Mouse (Mus musculus): ENCODE results near the gene Rtkn2.

DNA sequence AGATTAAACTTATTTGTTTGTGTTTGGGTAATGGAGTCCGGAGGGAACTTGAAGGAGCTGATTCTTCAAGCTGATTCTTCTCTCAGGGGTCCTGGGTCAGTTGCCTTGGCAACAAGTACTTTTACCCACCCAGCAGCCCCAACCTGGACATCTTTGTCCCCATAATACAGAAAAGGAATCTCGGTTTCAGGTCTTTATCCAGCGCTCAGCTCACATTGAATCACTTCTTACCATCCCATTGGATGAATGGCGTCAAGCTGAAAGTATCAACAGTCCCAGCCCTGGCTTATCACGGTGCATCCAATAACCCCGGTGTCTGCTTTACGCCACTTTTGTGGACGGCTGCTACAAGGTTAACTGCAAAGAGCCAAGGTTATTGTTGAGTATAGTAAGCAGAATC, 89.1 kb downstream of the Rtkn2 start:
- no peak for TF ChIP-seq POLR2A (IDR thresholded peaks at IDR 0.05; ENCODE audit: insufficient read length, low read depth)
- no peak for TF ChIP-seq MAX (IDR thresholded peaks at IDR 0.05; ENCODE audit: low read depth)
- no peak for TF ChIP-seq E2F4 (IDR thresholded peaks at IDR 0.05; ENCODE audit: insufficient read depth)
- TF ChIP-seq TCF12 (IDR thresholded peaks at IDR 0.05; ENCODE audit: insufficient read depth, poor library complexity, severe bottlenecking) = no peak
- TF ChIP-seq POLR2AphosphoS2 (IDR thresholded peaks at IDR 0.05; ENCODE audit: insufficient read length, low read depth) = no peak
- TF ChIP-seq USF1 (IDR thresholded peaks at IDR 0.05; ENCODE audit: low read depth) = no peak
- TF ChIP-seq CEBPB (IDR thresholded peaks at IDR 0.05; ENCODE audit: insufficient read depth, poor library complexity, severe bottlenecking) = no peak
- no peak for TF ChIP-seq MYOG (IDR thresholded peaks at IDR 0.05; ENCODE audit: control insufficient read depth in 1 of 3, insufficient read depth in 1 of 3, insufficient read length in 2 of 3, low read depth in 2 of 3)
- no peak for TF ChIP-seq MYOD1 (IDR thresholded peaks at IDR 0.05; ENCODE audit: control insufficient read depth in 1 of 3, insufficient read length in 2 of 3, low read depth in 2 of 3)
- no peak for TF ChIP-seq TCF3 (IDR thresholded peaks at IDR 0.05; ENCODE audit: insufficient read length, low read depth)
- no peak for TF ChIP-seq SRF (IDR thresholded peaks at IDR 0.05; ENCODE audit: control insufficient read depth, insufficient read length, low read depth)
